Mouse (Mus musculus): ENCODE data around the gene Ints3. TPM values are rescaled to one million over a fixed set of nuclear protein-coding genes. Genes with fewer than 3 reads are reported as not detected.

Gene Ints3
- 3.6 TPM for polyA plus RNA-seq (2014; fragmentation: Illumina TruSeq; extraction: RNeasy Lipid Tissue Mini Kit (QIAGEN cat#74804); ENCODE audit: low read depth, low replicate concordance)

GRCm38 (mm10) chr3:90433381-90434020, at the start of gene Ints3:
Ints3 (minus strand) TSS chr3:90433622.

GRCm38 (mm10) chr3:90475831-90476611, 42.6 kb upstream of the Ints3 start, which contains the start of gene Ilf2:
Ilf2 (plus strand) TSS chr3:90476126.

GRCm38 (mm10) chr3:90465686-90466310, 32.4 kb upstream of the Ints3 start, which contains the start of gene Npr1:
Npr1 (minus strand) TSS chr3:90465866.

GRCm38 (mm10) chr3:90389511-90390490, 43.6 kb downstream of the Ints3 start, which contains the start of gene Slc27a3:
Slc27a3 (minus strand) TSS chr3:90389938.

Other genes starting within 250 kb of the Ints3 start
- 676 TPM for gene Rps27, start 220.0 kb downstream of the Ints3 start, polyA plus RNA-seq (2014; fragmentation: Illumina TruSeq; extraction: RNeasy Lipid Tissue Mini Kit (QIAGEN cat#74804); ENCODE audit: low read depth, low replicate concordance)
- gene Rab13, start 219.9 kb downstream of the Ints3 start, polyA plus RNA-seq (2014; fragmentation: Illumina TruSeq; extraction: RNeasy Lipid Tissue Mini Kit (QIAGEN cat#74804); ENCODE audit: low read depth, low replicate concordance): 3.8 TPM
- gene Jtb, start 202.0 kb downstream of the Ints3 start, polyA plus RNA-seq (2014; fragmentation: Illumina TruSeq; extraction: RNeasy Lipid Tissue Mini Kit (QIAGEN cat#74804); ENCODE audit: low read depth, low replicate concordance): 93.3 TPM
- not detected for gene Creb3l4, start 190.1 kb downstream of the Ints3 start, polyA plus RNA-seq (2014; fragmentation: Illumina TruSeq; extraction: RNeasy Lipid Tissue Mini Kit (QIAGEN cat#74804); ENCODE audit: low read depth, low replicate concordance)
- 57.5 TPM for gene Slc39a1, start 185.4 kb downstream of the Ints3 start, polyA plus RNA-seq (2014; fragmentation: Illumina TruSeq; extraction: RNeasy Lipid Tissue Mini Kit (QIAGEN cat#74804); ENCODE audit: low read depth, low replicate concordance)
- gene Crtc2, start 179.5 kb downstream of the Ints3 start, polyA plus RNA-seq (2014; fragmentation: Illumina TruSeq; extraction: RNeasy Lipid Tissue Mini Kit (QIAGEN cat#74804); ENCODE audit: low read depth, low replicate concordance): 12.9 TPM
- gene Dennd4b, start 168.4 kb downstream of the Ints3 start, polyA plus RNA-seq (2014; fragmentation: Illumina TruSeq; extraction: RNeasy Lipid Tissue Mini Kit (QIAGEN cat#74804); ENCODE audit: low read depth, low replicate concordance): 0.87 TPM
- gene Gatad2b, start 140.4 kb downstream of the Ints3 start, polyA plus RNA-seq (2014; fragmentation: Illumina TruSeq; extraction: RNeasy Lipid Tissue Mini Kit (QIAGEN cat#74804); ENCODE audit: low read depth, low replicate concordance): 13.4 TPM
- gene Slc27a3, start 43.7 kb downstream of the Ints3 start, polyA plus RNA-seq (2014; fragmentation: Illumina TruSeq; extraction: RNeasy Lipid Tissue Mini Kit (QIAGEN cat#74804); ENCODE audit: low read depth, low replicate concordance): not detected
- gene Npr1, start 32.2 kb upstream of the Ints3 start, polyA plus RNA-seq (2014; fragmentation: Illumina TruSeq; extraction: RNeasy Lipid Tissue Mini Kit (QIAGEN cat#74804); ENCODE audit: low read depth, low replicate concordance): 3.0 TPM
- gene Ilf2, start 42.5 kb upstream of the Ints3 start, polyA plus RNA-seq (2014; fragmentation: Illumina TruSeq; extraction: RNeasy Lipid Tissue Mini Kit (QIAGEN cat#74804); ENCODE audit: low read depth, low replicate concordance): 16.2 TPM
- gene Snapin, start 57.4 kb upstream of the Ints3 start, polyA plus RNA-seq (2014; fragmentation: Illumina TruSeq; extraction: RNeasy Lipid Tissue Mini Kit (QIAGEN cat#74804); ENCODE audit: low read depth, low replicate concordance): 31.9 TPM
- 71.7 TPM for gene Chtop, start 75.9 kb upstream of the Ints3 start, polyA plus RNA-seq (2014; fragmentation: Illumina TruSeq; extraction: RNeasy Lipid Tissue Mini Kit (QIAGEN cat#74804); ENCODE audit: low read depth, low replicate concordance)
- 118 TPM for gene S100a1, start 80.8 kb upstream of the Ints3 start, polyA plus RNA-seq (2014; fragmentation: Illumina TruSeq; extraction: RNeasy Lipid Tissue Mini Kit (QIAGEN cat#74804); ENCODE audit: low read depth, low replicate concordance)
- 21.7 TPM for gene S100a13, start 80.8 kb upstream of the Ints3 start, polyA plus RNA-seq (2014; fragmentation: Illumina TruSeq; extraction: RNeasy Lipid Tissue Mini Kit (QIAGEN cat#74804); ENCODE audit: low read depth, low replicate concordance)
- gene S100a14, start 93.2 kb upstream of the Ints3 start, polyA plus RNA-seq (2014; fragmentation: Illumina TruSeq; extraction: RNeasy Lipid Tissue Mini Kit (QIAGEN cat#74804); ENCODE audit: low read depth, low replicate concordance): not detected
- gene S100a16, start 103.6 kb upstream of the Ints3 start, polyA plus RNA-seq (2014; fragmentation: Illumina TruSeq; extraction: RNeasy Lipid Tissue Mini Kit (QIAGEN cat#74804); ENCODE audit: low read depth, low replicate concordance): 12.6 TPM
- gene S100a3, start 127.0 kb upstream of the Ints3 start, polyA plus RNA-seq (2014; fragmentation: Illumina TruSeq; extraction: RNeasy Lipid Tissue Mini Kit (QIAGEN cat#74804); ENCODE audit: low read depth, low replicate concordance): not detected
- not detected for gene S100a2, start 156.6 kb upstream of the Ints3 start, polyA plus RNA-seq (2014; fragmentation: Illumina TruSeq; extraction: RNeasy Lipid Tissue Mini Kit (QIAGEN cat#74804); ENCODE audit: low read depth, low replicate concordance)
- gene Gm42674, start 168.3 kb upstream of the Ints3 start, polyA plus RNA-seq (2014; fragmentation: Illumina TruSeq; extraction: RNeasy Lipid Tissue Mini Kit (QIAGEN cat#74804); ENCODE audit: low read depth, low replicate concordance): not detected
- 1.1 TPM for gene S100a4, start 170.1 kb upstream of the Ints3 start, polyA plus RNA-seq (2014; fragmentation: Illumina TruSeq; extraction: RNeasy Lipid Tissue Mini Kit (QIAGEN cat#74804); ENCODE audit: low read depth, low replicate concordance)
- gene S100a5, start 174.9 kb upstream of the Ints3 start, polyA plus RNA-seq (2014; fragmentation: Illumina TruSeq; extraction: RNeasy Lipid Tissue Mini Kit (QIAGEN cat#74804); ENCODE audit: low read depth, low replicate concordance): not detected
- 1.2 TPM for gene S100a6, start 179.3 kb upstream of the Ints3 start, polyA plus RNA-seq (2014; fragmentation: Illumina TruSeq; extraction: RNeasy Lipid Tissue Mini Kit (QIAGEN cat#74804); ENCODE audit: low read depth, low replicate concordance)
- not detected for gene S100a7a, start 220.4 kb upstream of the Ints3 start, polyA plus RNA-seq (2014; fragmentation: Illumina TruSeq; extraction: RNeasy Lipid Tissue Mini Kit (QIAGEN cat#74804); ENCODE audit: low read depth, low replicate concordance)
- 4.1 TPM for gene S100a8, start 235.4 kb upstream of the Ints3 start, polyA plus RNA-seq (2014; fragmentation: Illumina TruSeq; extraction: RNeasy Lipid Tissue Mini Kit (QIAGEN cat#74804); ENCODE audit: low read depth, low replicate concordance)

Data from liver, adult 10 weeks (tissue).